Mouse (Mus musculus): Measurements from ENCODE around the gene Ccdc92b. TPM values are rescaled to one million over a fixed set of nuclear protein-coding genes. Genes with fewer than 3 reads are reported as not detected.
A peak's percentile ranks its signal among the peaks of the same experiment; 100 is the strongest.

Gene Ccdc92b
- total RNA-seq (2012; rRNA removed), result 1.8 and 3.3 TPM in 2 replicates

DNA sequence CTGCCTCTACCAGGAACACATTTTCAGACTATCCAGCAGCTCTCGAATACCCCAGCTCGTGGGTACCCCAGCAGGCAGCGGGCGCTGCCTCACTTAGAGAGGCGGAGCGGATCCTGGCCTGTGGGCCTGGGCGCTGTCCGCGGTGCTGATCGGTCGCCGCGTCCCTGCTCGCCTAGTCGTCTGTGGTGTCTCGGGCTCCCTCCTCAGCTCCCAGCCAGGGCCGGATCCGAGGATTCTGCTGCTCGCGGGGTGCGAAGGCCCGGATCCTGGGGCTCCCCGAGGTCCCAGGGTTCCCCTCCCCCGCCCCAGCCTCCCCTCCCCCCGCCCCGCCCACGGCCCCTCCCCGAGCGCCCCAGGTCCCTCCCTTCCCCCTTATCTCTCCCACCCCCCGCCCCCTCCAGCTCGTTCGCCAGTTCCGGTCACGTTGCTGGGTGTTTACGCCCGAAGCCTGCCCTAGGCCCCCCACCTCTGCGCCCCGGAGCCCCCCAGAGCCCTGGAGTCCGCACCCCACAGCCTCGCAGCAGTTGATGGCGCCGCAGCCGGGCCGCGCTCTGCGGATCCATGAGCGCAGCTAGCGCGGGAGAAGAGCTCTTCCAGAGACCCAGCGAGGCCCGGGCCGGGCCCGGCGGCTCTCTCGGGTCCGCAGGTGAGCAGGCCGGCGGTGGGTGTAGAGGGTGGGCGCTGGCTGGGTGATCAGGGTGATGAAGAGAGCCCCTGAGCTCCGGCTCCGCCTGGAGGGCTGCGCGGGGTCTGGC, at the start of gene Ccdc92b:
Gene Ccdc92b (plus strand): TSS at position 405 of the 755 bp plus-strand sequence.
- peaks cover 8% of the 10 kb centered on the region; the same call in 1 of the 2 replicates for H3K36me3 ChIP-seq (ENCODE audit: control insufficient read depth, insufficient read depth, low read length, poor library complexity, severe bottlenecking)
- H3K9me3 ChIP-seq (ENCODE audit: control insufficient read depth, insufficient read depth, low read depth, low read length), result no peaks in the 10 kb centered on the region
- H3K4me1 ChIP-seq (ENCODE audit: control insufficient read depth in 2 of 2, insufficient read depth in 2 of 2, low read length in 2 of 2, poor library complexity in 1 of 2), result peaks cover 2 to 5% of the 10 kb centered on the region in 2 experiments; a peak in 1 of 4 replicates
- H3K9ac ChIP-seq (ENCODE audit: insufficient read depth, low read depth, low read length, poor library complexity, severe bottlenecking), result peak within 1 kb of the TSS; percentile 87
- in situ Hi-C loops (cut with MboI; ENCODE audit: low sequenced_read_pairs in 2 of 2, unreplicated experiment in 2 of 2), result no loop called here
- peak; percentile 73 for DNase-seq (ENCODE audit: low read depth, low spot score)
- H3K27ac ChIP-seq (ENCODE audit: insufficient read depth, low read depth, low read length, poor library complexity, severe bottlenecking), result no peak within 1 kb of the TSS
- H3K4me3 ChIP-seq (ENCODE audit: insufficient read depth in 1 of 2, low read depth in 1 of 2, low read length in 2 of 2, poor library complexity in 1 of 2, severe bottlenecking in 1 of 2), result peak within 1 kb of the TSS; percentile 95 to 97
- TF ChIP-seq MAFK (IDR thresholded peaks at IDR 0.05; ENCODE audit: insufficient read depth, low read depth, low read length) (no peak), CHD2 (IDR thresholded peaks at IDR 0.05; ENCODE audit: low read depth, low read length) (no peak), ZC3H11A (IDR thresholded peaks at IDR 0.05; ENCODE audit: borderline replicate concordance, low read depth, low read length) (no peak), HCFC1 (IDR thresholded peaks at IDR 0.05; ENCODE audit: borderline replicate concordance, insufficient read depth, low read length) (no peak), ZNF384 (IDR thresholded peaks at IDR 0.05; ENCODE audit: low read depth, low read length) (no peak)

- Histone ChIP-seq H3K4me1 (ENCODE audit: control insufficient read depth in 2 of 2, insufficient read depth in 2 of 2, low read length in 2 of 2, poor library complexity in 1 of 2) (peaks cover 0 to 5% of the 10 kb centered on the region in 2 experiments; a peak in 2 of 4 replicates), H3K9me3 (ENCODE audit: control insufficient read depth, insufficient read depth, low read depth, low read length) (no peaks in the 10 kb centered on the region), H3K36me3 (ENCODE audit: control insufficient read depth, insufficient read depth, low read length, poor library complexity, severe bottlenecking) (no peaks in the 10 kb centered on the region), H3K4me3 (ENCODE audit: insufficient read depth in 1 of 2, low read depth in 1 of 2, low read length in 2 of 2, poor library complexity in 1 of 2, severe bottlenecking in 1 of 2) (no peak overlapping the region), H3K9ac (ENCODE audit: insufficient read depth, low read depth, low read length, poor library complexity, severe bottlenecking) (no peak overlapping the region), H3K27ac (ENCODE audit: insufficient read depth, low read depth, low read length, poor library complexity, severe bottlenecking) (no peak overlapping the region)
- DNase-seq (ENCODE audit: low read depth, low spot score), result no peak
- in situ Hi-C loops (cut with MboI; ENCODE audit: low sequenced_read_pairs in 2 of 2, unreplicated experiment in 2 of 2), result no loop called here
- no peak for TF ChIP-seq CHD2 (IDR thresholded peaks at IDR 0.05; ENCODE audit: low read depth, low read length)
- TF ChIP-seq ZNF384 (IDR thresholded peaks at IDR 0.05; ENCODE audit: low read depth, low read length), result no peak
- no peak for TF ChIP-seq HCFC1 (IDR thresholded peaks at IDR 0.05; ENCODE audit: borderline replicate concordance, insufficient read depth, low read length)
- no peak for TF ChIP-seq MAFK (IDR thresholded peaks at IDR 0.05; ENCODE audit: insufficient read depth, low read depth, low read length)
- no peak for TF ChIP-seq ZC3H11A (IDR thresholded peaks at IDR 0.05; ENCODE audit: borderline replicate concordance, low read depth, low read length)
Measured at GRCm38 (mm10) chr11:74569735-74570134, 49.7 kb upstream of the Ccdc92b start.

DNA sequence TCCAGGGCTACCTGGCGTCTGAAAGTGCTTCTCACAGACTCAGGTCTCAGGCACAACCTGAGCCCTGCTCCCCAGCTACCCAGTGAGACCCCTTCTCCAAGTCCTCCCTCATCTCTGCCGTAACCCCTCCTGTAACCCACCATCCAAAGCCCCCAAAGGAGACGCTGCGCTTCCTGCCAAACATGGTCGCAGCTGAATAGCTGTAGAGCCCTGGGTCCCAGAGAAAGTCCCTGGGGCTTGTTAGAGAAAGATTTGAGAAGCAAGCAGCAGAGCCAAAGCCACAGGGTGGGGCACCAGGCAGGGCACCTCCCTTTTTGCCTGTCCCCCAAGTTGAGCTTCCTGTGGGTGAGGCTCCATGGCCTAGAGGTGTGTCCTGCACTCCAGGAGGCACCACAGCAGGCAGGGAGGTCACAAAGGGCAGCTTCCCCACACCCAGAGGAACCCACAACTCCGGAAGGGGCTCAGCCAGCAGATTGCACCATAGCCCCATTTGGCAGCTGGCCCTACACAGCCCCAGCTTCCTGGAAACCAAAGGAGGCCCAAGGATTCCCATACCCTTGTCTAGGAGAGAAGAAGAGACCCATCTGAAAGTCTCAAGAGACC, 46.8 kb upstream of the Ccdc92b start:
- no peaks in the 10 kb centered on the region for H3K9me3 ChIP-seq (ENCODE audit: control insufficient read depth, insufficient read depth, low read depth, low read length)
- in situ Hi-C loops (cut with MboI; ENCODE audit: low sequenced_read_pairs in 2 of 2, unreplicated experiment in 2 of 2), result no loop called here
- no peak overlapping the region for H3K9ac ChIP-seq (ENCODE audit: insufficient read depth, low read depth, low read length, poor library complexity, severe bottlenecking)
- H3K4me3 ChIP-seq (ENCODE audit: insufficient read depth in 1 of 2, low read depth in 1 of 2, low read length in 2 of 2, poor library complexity in 1 of 2, severe bottlenecking in 1 of 2), result no peak overlapping the region
- no peak overlapping the region for H3K27ac ChIP-seq (ENCODE audit: insufficient read depth, low read depth, low read length, poor library complexity, severe bottlenecking)
- peaks cover 0 to 5% of the 10 kb centered on the region in 2 experiments; a peak in 2 of 4 replicates for H3K4me1 ChIP-seq (ENCODE audit: control insufficient read depth in 2 of 2, insufficient read depth in 2 of 2, low read length in 2 of 2, poor library complexity in 1 of 2)
- no peaks in the 10 kb centered on the region for H3K36me3 ChIP-seq (ENCODE audit: control insufficient read depth, insufficient read depth, low read length, poor library complexity, severe bottlenecking)
- DNase-seq (ENCODE audit: low read depth, low spot score), result no peak
- TF ChIP-seq CHD2 (IDR thresholded peaks at IDR 0.05; ENCODE audit: low read depth, low read length) (no peak), HCFC1 (IDR thresholded peaks at IDR 0.05; ENCODE audit: borderline replicate concordance, insufficient read depth, low read length) (no peak), ZC3H11A (IDR thresholded peaks at IDR 0.05; ENCODE audit: borderline replicate concordance, low read depth, low read length) (no peak), ZNF384 (IDR thresholded peaks at IDR 0.05; ENCODE audit: low read depth, low read length) (no peak), MAFK (IDR thresholded peaks at IDR 0.05; ENCODE audit: insufficient read depth, low read depth, low read length) (no peak)

DNA sequence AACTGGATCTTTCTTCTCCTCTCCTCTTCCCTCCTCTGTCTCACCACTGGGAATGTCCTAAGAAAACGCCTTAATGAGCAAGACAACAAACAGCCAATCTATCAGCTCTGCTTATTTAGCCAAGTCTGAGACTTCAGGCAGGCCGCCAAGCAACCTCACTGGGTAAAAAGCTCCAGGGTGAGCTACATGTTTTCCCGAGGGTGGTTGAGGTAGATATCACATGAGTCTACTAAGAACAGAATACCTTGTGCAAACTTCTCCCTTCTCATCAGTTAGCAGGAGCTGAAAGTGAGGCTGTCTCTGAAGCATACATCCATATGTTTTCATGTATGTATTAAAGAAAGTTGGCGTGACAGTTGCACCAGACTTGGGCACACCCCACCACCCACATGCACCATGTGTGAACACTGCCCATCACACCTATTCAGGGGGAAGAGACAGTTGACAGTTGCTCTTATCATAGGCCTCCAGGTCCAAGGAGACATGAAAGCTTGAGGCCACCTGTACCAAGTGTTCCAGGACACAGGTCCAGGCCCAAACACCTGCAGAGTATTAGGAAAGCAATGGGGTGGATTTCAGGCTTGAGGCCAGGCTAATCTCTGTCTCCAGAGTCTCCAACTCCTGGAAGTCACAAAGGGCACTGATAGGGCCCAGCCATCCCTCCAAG, 44.5 kb upstream of the Ccdc92b start:
- no peak overlapping the region for H3K9ac ChIP-seq (ENCODE audit: insufficient read depth, low read depth, low read length, poor library complexity, severe bottlenecking)
- H3K4me3 ChIP-seq (ENCODE audit: insufficient read depth in 1 of 2, low read depth in 1 of 2, low read length in 2 of 2, poor library complexity in 1 of 2, severe bottlenecking in 1 of 2), result no peak overlapping the region
- H3K4me1 ChIP-seq (ENCODE audit: control insufficient read depth in 2 of 2, insufficient read depth in 2 of 2, low read length in 2 of 2, poor library complexity in 1 of 2), result peaks cover 0 to 5% of the 10 kb centered on the region in 2 experiments; a peak in 2 of 4 replicates
- TF ChIP-seq HCFC1 (IDR thresholded peaks at IDR 0.05; ENCODE audit: borderline replicate concordance, insufficient read depth, low read length) (no peak), CHD2 (IDR thresholded peaks at IDR 0.05; ENCODE audit: low read depth, low read length) (no peak), ZC3H11A (IDR thresholded peaks at IDR 0.05; ENCODE audit: borderline replicate concordance, low read depth, low read length) (no peak), ZNF384 (IDR thresholded peaks at IDR 0.05; ENCODE audit: low read depth, low read length) (no peak), MAFK (IDR thresholded peaks at IDR 0.05; ENCODE audit: insufficient read depth, low read depth, low read length) (no peak)
- no peak for DNase-seq (ENCODE audit: low read depth, low spot score)
- H3K9me3 ChIP-seq (ENCODE audit: control insufficient read depth, insufficient read depth, low read depth, low read length), result peaks cover 6% of the 10 kb centered on the region
- no peaks in the 10 kb centered on the region for H3K36me3 ChIP-seq (ENCODE audit: control insufficient read depth, insufficient read depth, low read length, poor library complexity, severe bottlenecking)
- no peak overlapping the region for H3K27ac ChIP-seq (ENCODE audit: insufficient read depth, low read depth, low read length, poor library complexity, severe bottlenecking)
- in situ Hi-C loops (cut with MboI; ENCODE audit: low sequenced_read_pairs in 2 of 2, unreplicated experiment in 2 of 2), result no loop called here
